In the genomic region with DNA sequence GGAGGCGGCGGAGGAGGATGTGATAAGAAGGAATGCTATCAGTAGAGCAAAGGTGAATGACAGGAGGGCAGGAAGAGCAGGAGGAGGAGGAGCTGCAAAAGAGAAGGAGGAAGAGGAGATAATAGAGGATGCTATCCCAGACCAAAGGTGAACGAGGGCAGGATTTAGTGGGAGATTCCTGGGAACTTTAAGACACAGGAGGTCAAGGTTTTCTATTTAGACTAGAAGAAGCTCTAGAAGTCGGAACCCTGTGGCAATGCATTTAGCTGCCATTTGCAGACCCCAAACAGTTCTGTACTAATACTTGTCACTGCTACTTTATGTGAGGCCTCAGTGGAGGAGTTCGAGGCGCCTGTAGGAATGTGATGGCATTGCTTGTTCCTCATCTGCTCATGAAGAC, we compare ENCODE assay signal across 8 mouse cellular contexts. TPM values are rescaled to one million over a fixed set of nuclear protein-coding genes. Genes with fewer than 3 reads are reported as not detected.
DNase-seq lines count a peak whose midpoint lies in the region; ATAC-seq and TF ChIP-seq lines count a peak whose summit lies in the region.

A gene (plus strand): TSS at position 301 of the 400 bp plus-strand sequence.

- intact Hi-C loops in heart, postnatal 10 days (cut with DNase I), result no loop called here

- no peak for TF ChIP-seq CTCF in brain, embryonic 14.5 days (IDR thresholded peaks at IDR 0.05; ENCODE audit: borderline replicate concordance, extremely low read depth, insufficient read depth, insufficient read length)

- H3K4me1 ChIP-seq in limb, embryonic 12.5 days (replicated peaks), result no peaks in the 10 kb centered on the region
- no peaks in the 10 kb centered on the region for H3K4me1 ChIP-seq in stomach, embryonic 15.5 days

- no peaks in the 10 kb centered on the region for H3K36me3 ChIP-seq in limb, embryonic 12.5 days
- H3K36me3 ChIP-seq in stomach, embryonic 15.5 days, result no peaks in the 10 kb centered on the region

- 72% methylated on average over 6 of the region's 6 CpGs for WGBS in limb, embryonic 12.5 days
- WGBS in stomach, embryonic 15.5 days, result 54% methylated on average over 6 of the region's 6 CpGs

- H3K4me2 ChIP-seq in limb, embryonic 12.5 days, result no peak within 1 kb of the TSS
- H3K4me2 ChIP-seq in stomach, embryonic 15.5 days, result no peak within 1 kb of the TSS

- ATAC-seq in limb, embryonic 12.5 days (ENCODE audit: insufficient number of reproducible peaks, insufficient read depth, low FRiP score, low TSS enrichment, low read depth), result no peak
- ATAC-seq in stomach, embryonic 15.5 days (ENCODE audit: insufficient read depth, low FRiP score, low read depth), result no peak

- H3K27me3 ChIP-seq in limb, embryonic 12.5 days, result no peaks in the 10 kb centered on the region
- H3K27me3 ChIP-seq in stomach, embryonic 15.5 days (replicated peaks), result no peaks in the 10 kb centered on the region

- no peak for TF ChIP-seq POLR2A in brain, embryonic 14.5 days (IDR thresholded peaks at IDR 0.05; ENCODE audit: borderline replicate concordance, extremely low read depth, insufficient read depth, insufficient read length, poor library complexity, severe bottlenecking)

- no peaks in the 10 kb centered on the region for H3K9me3 ChIP-seq in limb, embryonic 12.5 days
- H3K9me3 ChIP-seq in stomach, embryonic 15.5 days, result no peaks in the 10 kb centered on the region

- H3K9ac ChIP-seq in limb, embryonic 12.5 days (replicated peaks), result no peak within 1 kb of the TSS
- H3K9ac ChIP-seq in stomach, embryonic 15.5 days, result no peak within 1 kb of the TSS

- no peak for DNase-seq in layer of hippocampus, adult 18-20 months (ENCODE audit: low spot score in 2 of 2)
- DNase-seq in layer of hippocampus, adult 9-11 months, result no peak
- DNase-seq in brain, embryonic 14.5 days (ENCODE audit: low read depth), result no peak
- no peak for DNase-seq in heart, postnatal 10 days
- no peak for DNase-seq in right cerebral cortex, postnatal 4 days
- no peak for DNase-seq in frontal cortex, postnatal 36 days (ENCODE audit: low spot score in 2 of 2)

- no peak within 1 kb of the TSS for H3K27ac ChIP-seq in limb, embryonic 12.5 days
- H3K27ac ChIP-seq in stomach, embryonic 15.5 days, result no peak within 1 kb of the TSS

- no peak within 1 kb of the TSS for H3K4me3 ChIP-seq in limb, embryonic 12.5 days (replicated peaks)
- H3K4me3 ChIP-seq in stomach, embryonic 15.5 days (replicated peaks), result no peak within 1 kb of the TSS

RNA-seq across cellular contexts. Expression of the gene that starts here (rescaled TPM):
- 10 to 100 TPM; 29.1 to 32.0 TPM for total RNA-seq in layer of hippocampus, adult 18-20 months (2021)
- 8.2 and 11.4 TPM in 2 replicates for polyA plus RNA-seq in brain, embryonic 14.5 days (2012; rRNA removed)
- total RNA-seq in heart, postnatal 10 days (2021), result 10 to 100 TPM; 13.2 to 14.3 TPM
- 22.5 and 25.7 TPM in 2 replicates for polyA plus RNA-seq in limb, embryonic 12.5 days (2016; fragmentation: Nextera tagmentation; extraction: Ambion mirVana)
- polyA plus RNA-seq in stomach, embryonic 15.5 days (2015; fragmentation: Nextera tagmentation; extraction: Ambion mirVana), result 23.2 and 26.6 TPM in 2 replicates
